Mouse (Mus musculus) cerebellum, adult 9-11 months (tissue): ENCODE results near the gene Trpv2.

Experiments used
- DNase-seq: peaks from one replicate; pipeline ENCODE4 v3.0.0; 2022

The Trpv2 gene

GRCm38 (mm10) chr11:62630225-62630821 is 56.0 kb downstream of the Trpv2 start:
- no peak for DNase-seq

GRCm38 (mm10) chr11:62631138-62631537 is 56.9 kb downstream of the Trpv2 start:
- no peak for DNase-seq

GRCm38 (mm10) chr11:62635406-62635805 is 61.1 kb downstream of the Trpv2 start:
- no peak for DNase-seq

- no peak for DNase-seq
These were observed 62.0 kb downstream of the Trpv2 start for GRCm38 (mm10) chr11:62636105-62636839.

- DNase-seq = no peak
These were observed 62.5 kb downstream of the Trpv2 start for GRCm38 (mm10) chr11:62636840-62637221.

- DNase-seq = no peak
These were observed 63.1 kb downstream of the Trpv2 start for GRCm38 (mm10) chr11:62637401-62637800.

GRCm38 (mm10) chr11:62637806-62638205 is 63.5 kb downstream of the Trpv2 start:
- DNase-seq = no peak

- no peak for DNase-seq
These were observed 64.1 kb downstream of the Trpv2 start for GRCm38 (mm10) chr11:62638402-62638801.

DNA sequence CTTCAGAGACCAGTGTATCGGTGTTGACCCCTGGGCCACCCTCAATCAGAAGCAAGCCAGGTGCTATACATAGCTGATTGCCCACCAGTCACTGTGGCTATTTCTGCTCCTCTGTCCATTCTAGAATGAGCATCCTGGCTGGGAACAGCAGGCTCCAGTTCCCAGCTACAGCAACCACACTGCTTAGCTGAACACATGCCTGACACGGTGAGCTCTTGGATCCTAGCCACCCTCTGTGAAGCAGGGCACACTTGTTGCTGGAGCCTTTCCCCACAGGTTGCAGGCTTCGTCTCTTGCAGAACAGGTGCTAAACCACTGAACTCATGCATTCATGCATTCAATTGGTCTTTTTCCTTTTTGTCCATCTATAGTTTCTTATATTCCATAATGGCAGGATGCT is 66.1 kb downstream of the Trpv2 start:
- DNase-seq = no peak

GRCm38 (mm10) chr11:62642023-62642844 is 67.9 kb downstream of the Trpv2 start:
- DNase-seq = no peak

GRCm38 (mm10) chr11:62643011-62643631 is 68.8 kb downstream of the Trpv2 start:
- peak; percentile 85 for DNase-seq

DNA sequence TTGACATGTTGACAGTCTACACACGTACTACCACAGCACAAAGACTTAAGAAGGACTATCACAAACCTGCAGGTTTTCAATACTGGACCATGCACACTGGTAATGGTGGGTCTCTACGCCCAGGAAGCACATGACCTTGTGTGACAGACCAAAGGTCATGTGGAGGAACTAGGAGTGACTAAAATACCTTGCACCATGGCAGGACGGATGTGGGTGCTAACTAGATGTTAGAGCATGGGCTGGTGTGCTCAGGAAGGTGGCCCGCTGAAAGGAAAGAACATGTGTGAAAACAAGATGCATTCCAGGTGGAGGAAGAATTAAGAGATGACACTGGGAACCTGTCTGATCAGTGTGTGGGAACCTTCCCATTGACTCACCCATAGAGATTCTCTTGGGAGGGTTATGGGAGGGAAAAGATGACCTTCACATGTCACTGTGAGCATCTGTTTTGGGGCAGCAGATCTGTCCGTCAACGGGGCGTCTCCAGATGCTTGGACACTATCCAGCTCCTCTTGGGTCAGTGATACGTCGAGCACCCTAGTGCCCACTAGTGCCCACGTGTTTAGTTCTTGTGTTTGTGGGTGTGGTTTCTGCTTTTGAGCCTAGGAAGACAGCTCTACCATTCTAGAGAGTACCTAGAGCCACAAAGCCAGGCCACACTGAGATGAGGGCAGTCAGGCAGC is 69.5 kb downstream of the Trpv2 start:
- DNase-seq = no peak

DNA sequence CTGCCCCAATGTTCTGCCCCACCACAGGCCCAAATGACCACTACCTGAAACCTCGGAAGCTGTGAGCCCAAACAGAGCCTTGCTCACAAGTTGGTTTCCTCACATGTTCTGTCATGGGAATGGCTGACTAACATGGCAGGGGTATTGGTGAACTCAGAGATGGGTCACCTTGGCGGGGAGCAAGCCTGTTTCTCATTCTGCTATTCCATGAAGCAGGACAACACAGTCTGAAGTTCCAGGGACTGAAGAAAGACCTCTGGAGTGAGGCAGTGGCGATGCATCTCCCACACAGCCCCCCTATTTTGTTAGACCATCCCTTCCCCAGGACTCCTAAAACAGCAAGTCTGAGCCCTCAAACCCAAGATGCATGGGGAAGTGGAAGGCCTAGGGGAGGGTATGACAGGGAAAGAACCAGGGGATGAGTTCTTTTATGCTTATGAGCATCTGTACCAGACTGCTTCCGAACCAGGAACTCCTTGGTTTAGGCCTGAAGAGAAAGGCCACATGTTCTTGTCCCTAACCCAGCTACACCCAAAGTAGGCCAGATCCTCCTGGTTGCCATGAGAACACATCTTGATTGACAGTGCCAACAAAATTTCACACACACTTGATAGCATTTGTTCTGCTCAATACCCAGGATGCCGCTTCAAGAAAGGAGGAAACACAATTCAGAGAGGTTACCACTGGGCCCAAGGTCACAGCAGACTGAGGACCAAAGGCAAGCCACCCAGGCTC is 70.5 kb downstream of the Trpv2 start:
- DNase-seq = no peak

GRCm38 (mm10) chr11:62645337-62645675 is 71.0 kb downstream of the Trpv2 start:
- no peak for DNase-seq

DNA sequence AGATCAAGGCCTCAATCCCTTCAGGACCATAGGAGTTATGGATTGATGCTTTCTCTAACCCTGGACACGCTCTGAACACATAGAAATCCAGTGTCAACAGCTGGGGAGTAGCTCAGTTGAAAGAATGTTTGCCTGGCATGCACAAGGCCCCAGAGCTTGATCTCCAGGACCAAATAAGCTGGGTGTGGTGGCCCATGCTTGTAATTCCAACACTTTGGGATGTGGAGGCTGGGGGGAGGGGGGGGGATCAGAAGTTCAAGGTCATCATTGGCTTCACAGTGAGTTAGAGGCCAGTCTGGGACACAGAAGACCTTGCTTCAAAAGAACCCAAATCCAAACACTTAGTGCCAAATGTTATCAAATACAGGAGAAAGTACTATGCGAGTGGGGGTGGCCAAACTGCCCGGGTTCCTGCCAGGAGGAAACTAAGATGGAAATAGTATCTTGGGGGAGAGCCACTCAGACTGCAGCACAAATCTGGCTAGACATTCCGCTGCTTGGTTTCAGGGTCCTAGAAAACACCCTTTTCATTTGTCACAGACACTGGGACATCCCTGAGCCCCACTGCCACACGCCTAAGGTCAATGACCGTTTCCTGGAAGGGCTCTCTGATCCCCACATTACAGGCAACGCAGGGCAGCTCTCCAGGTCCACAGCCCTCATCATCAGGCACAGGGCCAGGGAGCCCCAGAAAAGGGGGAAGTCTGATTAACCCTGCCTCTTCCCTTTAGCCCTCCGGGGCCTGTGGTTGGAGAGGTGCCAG is 71.6 kb downstream of the Trpv2 start:
- DNase-seq = no peak

- DNase-seq = no peak
These were observed 72.2 kb downstream of the Trpv2 start for GRCm38 (mm10) chr11:62646495-62646843.

GRCm38 (mm10) chr11:62646958-62647515 is 72.8 kb downstream of the Trpv2 start:
- DNase-seq = no peak

DNA sequence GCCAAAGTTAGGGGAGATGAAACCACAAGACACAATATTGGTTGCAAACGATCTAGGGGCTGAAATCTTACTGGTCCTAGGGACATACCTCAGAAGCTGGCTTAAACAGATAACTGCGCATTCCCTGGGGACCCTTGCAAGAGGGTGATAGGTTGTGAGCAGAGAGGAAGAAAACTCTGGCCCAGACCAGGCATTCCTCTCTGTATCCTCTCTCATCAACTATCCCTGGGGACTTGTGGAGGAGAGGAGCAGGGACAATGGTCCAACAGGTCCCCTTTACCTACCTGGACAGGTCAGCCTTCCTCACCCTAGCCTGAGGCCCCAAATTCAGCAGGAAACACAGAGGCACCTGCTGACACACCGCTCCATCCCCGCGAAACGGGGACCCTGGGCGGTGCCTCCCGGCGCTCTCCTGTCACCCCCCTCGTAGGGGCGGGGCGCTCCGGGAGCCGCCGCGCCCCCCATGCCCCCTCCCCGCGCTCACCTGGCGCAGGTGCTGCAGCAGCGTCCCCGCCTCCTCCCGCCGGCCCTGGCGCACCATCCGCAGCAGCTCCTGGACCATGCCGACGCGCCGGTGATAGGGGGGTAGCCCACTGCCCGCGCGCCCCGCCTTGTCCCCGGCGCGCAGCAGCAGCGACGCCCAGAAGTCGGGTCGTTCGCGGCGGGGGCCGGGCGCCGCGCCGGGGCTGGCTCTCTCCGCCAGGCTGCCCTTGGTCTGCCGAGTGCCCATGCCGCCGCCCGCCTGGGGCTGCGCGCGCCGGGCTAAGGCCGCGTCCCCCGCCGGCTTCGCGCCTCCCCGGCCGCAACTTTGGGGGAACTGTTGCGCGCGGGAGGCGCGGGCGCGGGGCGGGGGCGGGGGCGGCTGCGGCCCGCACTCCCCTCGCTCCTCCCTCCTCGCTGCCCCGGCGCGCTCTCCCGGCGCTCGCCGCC is 73.6 kb downstream of the Trpv2 start, which contains the start of gene Lrrc75a:
Gene Lrrc75a (minus strand): TSS at position 863 of the 930 bp plus-strand sequence.
- DNase-seq = peak; percentile 41

GRCm38 (mm10) chr11:62648591-62649391 is 74.5 kb downstream of the Trpv2 start, which contains the start of gene Mmgt2:
TSS of gene Mmgt2 (plus strand) at chr11:62648664.
- peak; percentile 85 for DNase-seq
